Mouse (Mus musculus) liver, postnatal 0 days (tissue): ENCODE data around the gene Gm17428. TPM values are rescaled to one million over a fixed set of nuclear protein-coding genes. Genes with fewer than 3 reads are reported as not detected.
A peak's percentile ranks its signal among the peaks of the same experiment; 100 is the strongest.

ENCODE experiments used
- ATAC-seq: fragments of 200-750 bp; cut with Nextera tagmentation; 2 replicates; pipeline ENCODE4 v1.8.0; 2017; ENCODE audit warnings: mild to moderate bottlenecking, moderate library complexity
- DNase-seq: peaks from one replicate; pipeline ENCODE4 v3.0.0-alpha.2; 2016
- H3K27ac ChIP-seq: fragments of 300-500 bp; sonication (generic); 2 replicates; pipeline ENCODE4 v1.5.1; 2014; ENCODE audit warnings: antibody characterized with exemption, moderate library complexity, mild to moderate bottlenecking, low read depth
- H3K27me3 ChIP-seq: fragments of 300-500 bp; sonication (generic); 2 replicates; pipeline ENCODE4 v1.6.1; 2014; ENCODE audit warnings: low read length, control low read depth, mixed read lengths; ENCODE audit not compliant: insufficient read depth
- H3K36me3 ChIP-seq: fragments of 300-500 bp; sonication (generic); replicated peaks from 2 replicates; pipeline ENCODE4 v1.6.1; 2014; ENCODE audit warnings: mild to moderate bottlenecking, control low read depth, low read length, moderate library complexity, mixed read lengths; ENCODE audit not compliant: insufficient read depth
- H3K4me1 ChIP-seq: fragments of 300-500 bp; sonication (generic); 2 replicates; pipeline ENCODE4 v1.6.1; 2014; ENCODE audit warnings: antibody characterized with exemption, mild to moderate bottlenecking, control low read depth; ENCODE audit not compliant: insufficient read depth
- H3K4me2 ChIP-seq: fragments of 300-500 bp; sonication (generic); 2 replicates; pipeline ENCODE4 v1.6.1; 2014; ENCODE audit warnings: low read depth, mild to moderate bottlenecking, low read length, moderate library complexity, mixed read lengths
- H3K4me3 ChIP-seq: fragments of 300-500 bp; sonication (generic); 2 replicates; pipeline ENCODE4 v1.5.1; 2014; ENCODE audit warnings: low read depth, low read length
- H3K9ac ChIP-seq: fragments of 300-500 bp; sonication (generic); replicated peaks from 2 replicates; pipeline ENCODE4 v1.6.1; 2014; ENCODE audit warnings: mild to moderate bottlenecking, moderate library complexity
- H3K9me3 ChIP-seq: fragments of 300-500 bp; sonication (generic); 2 replicates; pipeline ENCODE4 v1.6.1; 2016; ENCODE audit warnings: mild to moderate bottlenecking, control low read depth, low read length, mixed read lengths
- CTCF ChIP-seq: sonication (generic); IDR thresholded peaks from 2 replicates; pipeline ENCODE4 v1.5.1; 2016; ENCODE audit warnings: antibody characterized with exemption, low read depth
- EP300 ChIP-seq: IDR thresholded peaks from 2 replicates; pipeline ENCODE4 v1.6.1; 2016; ENCODE audit warnings: antibody characterized with exemption, low read depth, mild to moderate bottlenecking
- WGBS: fragments of 180-500 bp; shearing (Covaris S2); extraction: QIAGEN DNeasy Blood & Tissue Kit; methylation state at CpG from one replicate; pipeline ENCODE4 v1.1.7; 2014; ENCODE audit not compliant: insufficient replicate concordance; 5-methylcytosine and 5-hydroxymethylcytosine counted together
- polyA plus RNA-seq: library from polyadenylated mRNA; unstranded; fragments of >200 nt; fragmentation: Nextera tagmentation; extraction: Ambion mirVana; gene quantifications from 2 replicates; pipeline ENCODE4 v1.2.1, GENCODE M21; 2015

Gene Gm17428
- polyA plus RNA-seq, 1 experiment from 2014 or later = not detected

GRCm38 (mm10) chr14:55008417-55008816 is 31.7 kb downstream of the Gm17428 start:
- Histone ChIP-seq H3K4me3 (no peak overlapping the region), H3K9ac (no peak overlapping the region), H3K27me3 (no peaks in the 10 kb centered on the region), H3K4me2 (no peak overlapping the region), H3K36me3 (no peaks in the 10 kb centered on the region), H3K27ac (no peak overlapping the region), H3K9me3 (no peaks in the 10 kb centered on the region), H3K4me1 (no peaks in the 10 kb centered on the region)
- TF ChIP-seq CTCF = no peak
- TF ChIP-seq EP300 = no peak
- no peak for DNase-seq
- ATAC-seq = no peak
- WGBS = 77% methylated on average over 8 of the region's 8 CpGs

- H3K9ac ChIP-seq = no peak overlapping the region
- no peaks in the 10 kb centered on the region for H3K9me3 ChIP-seq
- H3K36me3 ChIP-seq = no peaks in the 10 kb centered on the region
- H3K27me3 ChIP-seq = no peaks in the 10 kb centered on the region
- no peak for DNase-seq
- H3K4me3 ChIP-seq = no peak overlapping the region
- H3K27ac ChIP-seq = no peak overlapping the region
- no peak for ATAC-seq
- whole genome bisulfite sequencing = 66% methylated on average over 4 of the region's 4 CpGs
- peaks cover 3% of the 10 kb centered on the region; the same call in 1 of the 2 replicates for H3K4me1 ChIP-seq
- H3K4me2 ChIP-seq = no peak overlapping the region
- TF ChIP-seq EP300 (no peak), CTCF (peak; percentile 34)
These were observed 34.4 kb downstream of the Gm17428 start for GRCm38 (mm10) chr14:55011116-55011515.

GRCm38 (mm10) chr14:55014591-55014990 is 37.9 kb downstream of the Gm17428 start:
- Histone ChIP-seq H3K27me3 (no peaks in the 10 kb centered on the region), H3K4me3 (peak overlapping the region; percentile 74), H3K4me1 (peaks cover 3% of the 10 kb centered on the region; the same call in 1 of the 2 replicates), H3K9me3 (no peaks in the 10 kb centered on the region), H3K27ac (peak overlapping the region; percentile 76), H3K9ac (peak overlapping the region; percentile 59), H3K4me2 (peak overlapping the region; percentile 88), H3K36me3 (peaks cover 10% of the 10 kb centered on the region; the same call in 1 of the 2 replicates)
- DNase-seq (no peak), ATAC-seq (peak; percentile 45)
- WGBS = under 1% methylated on average over 27 of the region's 27 CpGs
- no peak for TF ChIP-seq EP300
- no peak for TF ChIP-seq CTCF

- TF ChIP-seq EP300 (peak; percentile 86), CTCF (peak; percentile 95)
- WGBS = under 1% methylated on average over 36 of the region's 36 CpGs
- ATAC-seq = peak; percentile 95
These were observed 38.4 kb downstream of the Gm17428 start, which contains the start of gene Ngdn for GRCm38 (mm10) chr14:55014991-55015766. Gene Ngdn, plus strand, starts transcription at chr14:55015454.

GRCm38 (mm10) chr14:55015767-55016111 is 39.0 kb downstream of the Gm17428 start:
- no peaks in the 10 kb centered on the region for H3K9me3 ChIP-seq
- WGBS = under 1% methylated on average over 17 of the region's 17 CpGs
- H3K4me3 ChIP-seq = peak overlapping the region; percentile 74
- peaks cover 3% of the 10 kb centered on the region; the same call in 1 of the 2 replicates for H3K4me1 ChIP-seq
- peak overlapping the region; percentile 84 for H3K27ac ChIP-seq
- H3K4me2 ChIP-seq = peak overlapping the region; percentile 84
- DNase-seq (peak; percentile 51), ATAC-seq (peak; percentile 26)
- peaks cover 16% of the 10 kb centered on the region for H3K36me3 ChIP-seq
- peak overlapping the region; percentile 72 for H3K9ac ChIP-seq
- no peak for TF ChIP-seq CTCF
- no peak for TF ChIP-seq EP300
- no peaks in the 10 kb centered on the region for H3K27me3 ChIP-seq

More at GRCm38 (mm10) chr14:55014991-55015766, 38.4 kb downstream of the Gm17428 start, which contains the start of gene Ngdn:
- Histone ChIP-seq H3K4me1 (peaks cover 3% of the 10 kb centered on the region; the same call in 1 of the 2 replicates), H3K36me3 (peaks cover 11% of the 10 kb centered on the region; the same call in 1 of the 2 replicates), H3K27ac (peak within 1 kb of the TSS; percentile 84), H3K4me3 (peak within 1 kb of the TSS; percentile 74), H3K9ac (peak within 1 kb of the TSS; percentile 72), H3K9me3 (no peaks in the 10 kb centered on the region), H3K4me2 (peak within 1 kb of the TSS; percentile 88), H3K27me3 (no peaks in the 10 kb centered on the region)
- DNase-seq = peak; percentile 97

GRCm38 (mm10) chr14:55016876-55017275 is 40.1 kb downstream of the Gm17428 start:
- TF ChIP-seq EP300 = no peak
- no peak for TF ChIP-seq CTCF
- Histone ChIP-seq H3K4me2 (no peak overlapping the region), H3K9ac (no peak overlapping the region), H3K4me1 (peaks cover 3% of the 10 kb centered on the region; the same call in 1 of the 2 replicates), H3K9me3 (no peaks in the 10 kb centered on the region), H3K4me3 (no peak overlapping the region), H3K27ac (no peak overlapping the region), H3K27me3 (no peaks in the 10 kb centered on the region), H3K36me3 (peaks cover 27% of the 10 kb centered on the region)
- DNase-seq (no peak), ATAC-seq (no peak)
- 82% methylated on average over 16 of the region's 16 CpGs for WGBS
